Mouse (Mus musculus) hindbrain, postnatal 0 days (tissue): ENCODE measurements around the gene Lrrc8d. TPM values are rescaled to one million over a fixed set of nuclear protein-coding genes. Genes with fewer than 3 reads are reported as not detected.

Experiments used
- ATAC-seq: fragments of 200-750 bp; cut with Nextera tagmentation; 2 replicates; pipeline ENCODE4 v1.8.0; 2017; ENCODE audit warnings: mild to moderate bottlenecking, moderate TSS enrichment, moderate library complexity
- DNase-seq: peaks from one replicate; pipeline ENCODE4 v3.0.0-alpha.2; 2015; ENCODE audit warnings: low spot score
- H3K27ac ChIP-seq: fragments of 300-500 bp; sonication (generic); 2 replicates; pipeline ENCODE4 v1.5.1; 2014; ENCODE audit warnings: mild to moderate bottlenecking
- H3K27me3 ChIP-seq: fragments of 300-500 bp; sonication (generic); 2 replicates; pipeline ENCODE4 v1.6.1; 2014; ENCODE audit warnings: low read length, mixed read lengths; ENCODE audit not compliant: insufficient read depth
- H3K36me3 ChIP-seq: fragments of 300-500 bp; sonication (generic); 2 replicates; pipeline ENCODE4 v1.6.1; 2014; ENCODE audit warnings: low read length, mixed read lengths; ENCODE audit not compliant: insufficient read depth
- H3K4me1 ChIP-seq: fragments of 300-500 bp; sonication (generic); 2 replicates; pipeline ENCODE4 v1.6.1; 2014; ENCODE audit warnings: antibody characterized with exemption, low read length, mixed read lengths; ENCODE audit not compliant: insufficient read depth
- H3K4me2 ChIP-seq: fragments of 300-500 bp; sonication (generic); 2 replicates; pipeline ENCODE4 v1.6.1; 2014; ENCODE audit warnings: low read depth, mild to moderate bottlenecking, low read length, moderate library complexity, mixed read lengths
- H3K4me3 ChIP-seq: fragments of 300-500 bp; sonication (generic); 2 replicates; pipeline ENCODE4 v1.5.1; 2014; ENCODE audit warnings: low read length
- H3K9ac ChIP-seq: fragments of 300-500 bp; sonication (generic); replicated peaks from 2 replicates; pipeline ENCODE4 v1.6.1; 2014; ENCODE audit warnings: mild to moderate bottlenecking, low read length, moderate library complexity, mixed read lengths
- H3K9me3 ChIP-seq: fragments of 300-500 bp; sonication (generic); 2 replicates; pipeline ENCODE4 v1.6.1; 2016; ENCODE audit warnings: low read length, mixed read lengths
- CTCF ChIP-seq: IDR thresholded peaks from 2 replicates; pipeline ENCODE4 v1.5.1; 2016; ENCODE audit warnings: antibody characterized with exemption, control low read depth, low read depth
- WGBS: fragments of 180-500 bp; shearing (Covaris S2); extraction: QIAGEN DNeasy Blood & Tissue Kit; methylation state at CpG from one replicate; pipeline ENCODE4 v1.1.7; 2014; 5-methylcytosine and 5-hydroxymethylcytosine counted together
- polyA plus RNA-seq: library from polyadenylated mRNA; unstranded; fragments of >200 nt; fragmentation: Nextera tagmentation; extraction: Ambion mirVana; gene quantifications from 2 replicates; pipeline ENCODE4 v1.2.1, GENCODE M21; 2015
- total RNA-seq: library from RNA; depleted of rRNA; stranded (reverse); fragments of >200 nt; gene quantifications from 2 replicates; pipeline ENCODE4 v1.2.3, GENCODE M21; 2014; rRNA removed

The Lrrc8d gene
- 11.7 and 14.2 TPM in 2 replicates for total RNA-seq
- 27.6 and 27.7 TPM in 2 replicates for polyA plus RNA-seq

GRCm38 (mm10) chr5:105699141-105700069 is at the start of gene Lrrc8d:
TSS of gene Lrrc8d (plus strand) at chr5:105699969.
- Histone ChIP-seq H3K36me3 (no peaks in the 10 kb centered on the region), H3K4me2 (peak within 1 kb of the TSS; percentile 63), H3K27me3 (no peaks in the 10 kb centered on the region), H3K27ac (peak within 1 kb of the TSS; percentile 93), H3K4me3 (peak within 1 kb of the TSS; percentile 97), H3K9me3 (no peaks in the 10 kb centered on the region), H3K9ac (peak within 1 kb of the TSS; percentile 100), H3K4me1 (peaks cover 5% of the 10 kb centered on the region)
- ATAC-seq (peak; percentile 95), DNase-seq (peak; percentile 91)
- no peak for TF ChIP-seq CTCF
- 2% methylated on average over 57 of the region's 60 CpGs for WGBS

DNA sequence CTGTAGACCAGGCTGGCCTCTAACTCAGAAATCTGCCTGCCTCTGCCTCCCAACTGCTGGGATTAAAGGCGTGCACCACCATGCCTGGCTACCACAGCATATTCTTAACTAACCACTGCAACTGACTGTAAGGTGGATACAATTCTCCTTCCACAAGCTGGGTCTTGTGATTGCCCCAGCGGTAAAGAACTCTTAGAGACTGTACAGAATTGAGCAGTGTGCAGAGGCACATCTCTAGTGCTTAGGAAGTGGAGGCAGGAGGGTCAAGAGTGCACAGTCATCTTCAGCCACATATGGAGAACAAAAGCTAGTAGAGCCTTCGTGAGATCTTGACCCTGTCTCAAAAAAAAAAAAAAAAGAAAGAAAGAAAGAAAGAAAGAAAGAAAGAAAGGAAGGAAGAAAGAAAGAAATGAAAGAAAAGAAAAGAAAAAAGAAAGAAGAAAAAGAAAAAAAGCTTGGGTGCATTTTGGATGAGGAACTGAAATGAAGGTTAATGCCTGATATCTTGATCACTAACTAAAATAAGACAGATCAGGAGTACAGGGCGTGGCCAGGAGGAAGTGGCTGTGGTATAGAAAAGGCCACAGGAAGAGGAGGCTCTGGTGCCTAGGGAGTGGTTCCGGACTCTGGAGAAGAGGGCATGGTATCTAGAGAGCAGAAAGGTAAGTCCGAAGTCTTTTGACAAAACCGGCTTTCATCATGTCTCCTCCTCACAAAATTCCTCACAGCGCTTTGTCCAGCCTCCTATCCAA is 48.9 kb upstream of the Lrrc8d start:
- DNase-seq, result no peak
- no peak overlapping the region for H3K4me2 ChIP-seq
- no peaks in the 10 kb centered on the region for H3K9me3 ChIP-seq
- H3K9ac ChIP-seq, result no peak overlapping the region
- WGBS, result 89% methylated on average over 8 of the region's 8 CpGs
- H3K4me1 ChIP-seq, result no peaks in the 10 kb centered on the region
- no peak overlapping the region for H3K4me3 ChIP-seq
- no peaks in the 10 kb centered on the region for H3K27me3 ChIP-seq
- no peaks in the 10 kb centered on the region for H3K36me3 ChIP-seq
- ATAC-seq, result no peak
- no peak overlapping the region for H3K27ac ChIP-seq
- TF ChIP-seq CTCF, result no peak

- no peak for DNase-seq
- ATAC-seq, result no peak
- no peaks in the 10 kb centered on the region for H3K4me1 ChIP-seq
- H3K9me3 ChIP-seq, result no peaks in the 10 kb centered on the region
- H3K9ac ChIP-seq, result no peak overlapping the region
- WGBS, result 77% methylated on average over 11 of the region's 11 CpGs
- H3K4me3 ChIP-seq, result no peak overlapping the region
- TF ChIP-seq CTCF, result no peak
- no peaks in the 10 kb centered on the region for H3K36me3 ChIP-seq
- H3K27me3 ChIP-seq, result no peaks in the 10 kb centered on the region
- no peak overlapping the region for H3K4me2 ChIP-seq
- no peak overlapping the region for H3K27ac ChIP-seq
Measured at GRCm38 (mm10) chr5:105651561-105651991, 48.2 kb upstream of the Lrrc8d start.

DNA sequence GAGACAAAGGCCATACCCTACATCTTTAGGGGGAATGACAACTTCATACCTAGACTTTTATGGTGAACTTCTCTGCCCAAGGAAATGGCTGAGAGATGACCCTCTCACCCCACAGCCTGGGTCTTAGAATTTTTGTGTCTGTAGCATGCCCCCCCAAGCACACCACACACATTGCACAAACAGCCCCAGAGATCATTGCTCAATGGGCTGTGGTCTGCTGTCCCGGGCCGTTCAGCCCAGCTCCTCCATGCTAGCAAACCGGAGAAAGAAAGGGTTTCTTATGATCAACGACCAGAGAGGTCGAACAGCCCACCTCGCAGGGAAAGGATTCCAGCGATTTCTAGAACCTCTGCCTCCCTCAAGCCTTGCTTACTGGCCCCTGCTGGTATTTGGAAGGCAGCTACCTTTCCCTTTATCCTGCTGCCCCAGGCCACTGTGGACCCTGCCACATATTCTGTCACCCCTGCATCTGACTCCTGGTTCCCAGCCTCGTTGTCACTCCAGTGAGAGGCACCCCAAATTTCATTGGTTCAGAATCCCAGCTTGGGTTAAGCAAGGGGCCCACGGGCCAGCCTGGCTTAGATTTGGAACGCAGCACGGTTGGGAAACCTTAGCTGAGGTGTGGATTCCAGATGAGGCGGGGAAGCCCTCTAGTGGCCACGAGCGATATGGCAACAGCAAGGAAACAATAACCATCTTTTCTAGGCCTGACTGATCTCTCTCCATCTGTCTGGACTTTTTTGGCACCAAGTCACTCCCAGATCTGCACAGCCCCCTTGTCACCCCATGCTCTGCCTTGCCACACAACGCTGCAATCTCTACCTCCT is 45.3 kb upstream of the Lrrc8d start:
- H3K9me3 ChIP-seq, result no peaks in the 10 kb centered on the region
- TF ChIP-seq CTCF, result peak; percentile 97
- H3K27ac ChIP-seq, result no peak overlapping the region
- ATAC-seq, result peak; percentile 71
- 28% methylated on average over 15 of the region's 15 CpGs for WGBS
- H3K36me3 ChIP-seq, result no peaks in the 10 kb centered on the region
- no peaks in the 10 kb centered on the region for H3K27me3 ChIP-seq
- H3K9ac ChIP-seq, result no peak overlapping the region
- DNase-seq, result peak; percentile 87
- H3K4me2 ChIP-seq, result no peak overlapping the region
- no peak overlapping the region for H3K4me3 ChIP-seq
- no peaks in the 10 kb centered on the region for H3K4me1 ChIP-seq

- no peaks in the 10 kb centered on the region for H3K27me3 ChIP-seq
- ATAC-seq, result peak; percentile 52; the same call in 1 of the 2 replicates
- H3K36me3 ChIP-seq, result no peaks in the 10 kb centered on the region
- no peak overlapping the region for H3K9ac ChIP-seq
- H3K27ac ChIP-seq, result no peak overlapping the region
- WGBS, result 68% methylated on average over 12 of the region's 12 CpGs
- TF ChIP-seq CTCF, result no peak
- peak; percentile 13 for DNase-seq
- H3K9me3 ChIP-seq, result no peaks in the 10 kb centered on the region
- no peak overlapping the region for H3K4me3 ChIP-seq
- H3K4me1 ChIP-seq, result no peaks in the 10 kb centered on the region
- no peak overlapping the region for H3K4me2 ChIP-seq
Measured at GRCm38 (mm10) chr5:105655100-105655734, 44.6 kb upstream of the Lrrc8d start.

DNA sequence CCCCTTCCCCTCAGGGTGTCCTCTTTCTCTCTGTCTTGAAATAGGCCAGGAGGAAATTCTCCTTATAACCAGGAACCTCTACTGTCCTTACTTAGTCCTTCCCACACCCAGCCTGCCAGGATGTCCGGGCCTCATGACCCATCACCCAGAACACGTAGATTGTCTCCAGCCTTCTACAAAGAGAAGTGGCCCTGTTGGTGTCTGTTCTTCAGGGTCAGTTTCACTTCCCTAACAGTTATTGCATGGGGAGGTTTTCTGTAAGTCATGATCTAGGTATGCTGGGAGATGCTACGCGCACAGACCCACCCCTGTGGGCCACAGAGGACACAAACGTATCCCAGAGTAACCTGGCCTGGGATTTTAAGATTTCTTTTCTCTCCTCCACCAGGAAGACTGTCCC is 37.9 kb upstream of the Lrrc8d start:
- Histone ChIP-seq H3K9ac (no peak overlapping the region), H3K36me3 (no peaks in the 10 kb centered on the region), H3K4me2 (no peak overlapping the region), H3K27ac (no peak overlapping the region), H3K27me3 (no peaks in the 10 kb centered on the region), H3K9me3 (no peaks in the 10 kb centered on the region), H3K4me3 (no peak overlapping the region), H3K4me1 (no peaks in the 10 kb centered on the region)
- no peak for TF ChIP-seq CTCF
- ATAC-seq (no peak), DNase-seq (no peak)
- 92% methylated on average over 5 of the region's 5 CpGs for WGBS
